Comparison of ENCODE assay signal across 8 mouse cellular contexts in the genomic region with DNA sequence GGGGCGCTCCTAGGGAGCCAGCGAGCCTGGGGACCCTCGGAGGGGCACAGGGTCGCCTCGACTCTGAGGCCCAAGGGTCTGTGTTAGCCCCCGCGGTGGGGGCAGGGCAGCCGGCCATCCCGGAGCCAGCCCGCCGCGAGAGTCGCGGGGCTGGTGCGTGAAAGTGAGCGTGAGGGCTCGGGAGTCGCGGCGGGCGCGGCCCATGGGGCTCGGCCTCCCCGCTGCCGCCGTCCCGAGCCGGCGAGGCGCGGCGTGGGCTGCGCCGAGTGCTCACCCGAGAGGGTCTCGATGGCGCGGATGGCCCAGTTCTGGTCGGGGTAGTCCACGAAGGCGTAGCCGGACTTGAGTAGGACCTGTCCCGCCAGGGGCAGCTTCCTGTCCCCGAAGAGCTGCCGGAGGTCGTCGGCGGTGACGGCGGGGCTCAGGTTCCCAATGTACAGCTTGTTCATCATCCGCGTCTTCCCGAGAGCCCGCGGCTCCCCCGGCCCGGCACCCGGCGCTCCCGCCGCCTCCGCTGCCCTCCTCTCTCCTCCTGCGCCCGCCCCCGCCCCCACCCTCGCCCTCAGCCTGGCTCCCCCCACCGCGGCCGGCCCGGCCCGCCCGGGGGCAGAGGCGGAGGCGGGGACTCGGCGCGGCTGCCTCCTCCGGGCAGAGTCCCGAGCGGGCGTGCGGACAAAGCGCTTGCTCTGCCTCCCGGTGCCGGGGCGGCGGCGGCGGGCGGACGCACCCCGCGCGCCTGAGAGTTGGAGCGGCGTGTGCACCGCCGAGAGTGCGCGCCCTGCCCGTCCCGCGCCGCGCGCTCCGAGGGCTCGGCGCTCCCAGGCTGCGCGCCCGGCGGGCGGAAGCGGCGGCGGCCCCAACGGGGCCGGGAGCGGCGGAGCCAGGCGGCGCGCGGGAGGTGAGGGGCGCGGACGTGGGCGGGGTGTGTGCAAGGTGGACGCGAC. TPM values are rescaled to one million over a fixed set of nuclear protein-coding genes. Genes with fewer than 3 reads are reported as not detected.
DNase-seq lines count a peak whose midpoint lies in the region; ATAC-seq and TF ChIP-seq lines count a peak whose summit lies in the region.

A gene (minus strand): TSS at position 788 of the 944 bp plus-strand sequence.

- H3K9me3 ChIP-seq in liver, embryonic 13.5 days (replicated peaks), result no peaks in the 10 kb centered on the region
- H3K9me3 ChIP-seq in neural tube, embryonic 12.5 days, result no peaks in the 10 kb centered on the region

- peak within 1 kb of the TSS; percentile 71 for H3K4me2 ChIP-seq in liver, embryonic 13.5 days
- peak within 1 kb of the TSS; percentile 91 for H3K4me2 ChIP-seq in neural tube, embryonic 12.5 days (replicated peaks)

- TF ChIP-seq CTCF in cortical plate, adult 2 months (IDR thresholded peaks at IDR 0.05; ENCODE audit: extremely low read depth, insufficient read depth, low read length), result no peak

- peak within 1 kb of the TSS; percentile 33 for H3K4me3 ChIP-seq in cortical plate, adult 2 months (ENCODE audit: insufficient read depth, low read length)
- peak within 1 kb of the TSS; percentile 66 for H3K4me3 ChIP-seq in liver, embryonic 13.5 days (replicated peaks)
- peak within 1 kb of the TSS; percentile 99 for H3K4me3 ChIP-seq in neural tube, embryonic 12.5 days

- WGBS in liver, embryonic 13.5 days (ENCODE audit: insufficient replicate concordance), result under 1% methylated on average over 104 of the region's 131 CpGs
- whole genome bisulfite sequencing in neural tube, embryonic 12.5 days, result under 1% methylated on average over 123 of the region's 131 CpGs

- H3K36me3 ChIP-seq in liver, embryonic 13.5 days, result no peaks in the 10 kb centered on the region
- no peaks in the 10 kb centered on the region for H3K36me3 ChIP-seq in neural tube, embryonic 12.5 days

- H3K27ac ChIP-seq in cortical plate, adult 2 months (ENCODE audit: insufficient read depth, low read length), result no peak within 1 kb of the TSS
- peak within 1 kb of the TSS; percentile 18; the same call in 1 of the 2 replicates for H3K27ac ChIP-seq in liver, embryonic 13.5 days
- H3K27ac ChIP-seq in neural tube, embryonic 12.5 days, result peak within 1 kb of the TSS; percentile 80

- peak; percentile 13 to 34 for DNase-seq in cerebellum, postnatal 25 days
- DNase-seq in cerebellum, adult 9-10 months, result no peak
- DNase-seq in gastrocnemius, postnatal 36 days, result peak; percentile 41 to 50
- peak; percentile 25 for DNase-seq in induced T-regulatory cell, adult 2 months (ENCODE audit: low read depth)
- DNase-seq in liver, embryonic 13.5 days, result no peak
- peak; percentile 74 for DNase-seq in urinary bladder, adult 2 months (ENCODE audit: low spot score)

- TF ChIP-seq POLR2A in cortical plate, adult 2 months (IDR thresholded peaks at IDR 0.05; ENCODE audit: extremely low read depth, insufficient read depth, low read length), result no peak

- H3K9ac ChIP-seq in liver, embryonic 13.5 days, result peak within 1 kb of the TSS; percentile 74
- peak within 1 kb of the TSS; percentile 93 for H3K9ac ChIP-seq in neural tube, embryonic 12.5 days

- peaks cover 67% of the 10 kb centered on the region for H3K27me3 ChIP-seq in liver, embryonic 13.5 days
- no peaks in the 10 kb centered on the region for H3K27me3 ChIP-seq in neural tube, embryonic 12.5 days (replicated peaks)

- intact Hi-C loops in gastrocnemius, postnatal 36 days (cut with DNase I), result no loop called here

- H3K4me1 ChIP-seq in cortical plate, adult 2 months (ENCODE audit: control insufficient read depth, insufficient read depth, low read length), result no peaks in the 10 kb centered on the region
- H3K4me1 ChIP-seq in liver, embryonic 13.5 days (replicated peaks), result 0 out of 2 replicates have a peak, but pooled peaks cover 4% of the 10 kb centered on the region
- H3K4me1 ChIP-seq in neural tube, embryonic 12.5 days, result peaks cover 23% of the 10 kb centered on the region

- ATAC-seq in liver, embryonic 13.5 days (ENCODE audit: low read depth), result peak; percentile 76
- ATAC-seq in neural tube, embryonic 12.5 days (ENCODE audit: low FRiP score, low read depth), result peak; percentile 75

RNA-seq across cellular contexts. Expression of the gene that starts here (rescaled TPM):
- polyA plus RNA-seq in cortical plate, adult 2 months (2012; rRNA removed), result 0.79 and 0.81 TPM in 2 replicates
- total RNA-seq in gastrocnemius, postnatal 36 days (2021), result 1 to 10 TPM; 2.1 TPM
- polyA plus RNA-seq in liver, embryonic 13.5 days (2015; fragmentation: Nextera tagmentation; extraction: Ambion mirVana), result 12.1 and 17.0 TPM in 2 replicates
- 85.0 and 87.6 TPM in 2 replicates for polyA plus RNA-seq in neural tube, embryonic 12.5 days (2016; fragmentation: Nextera tagmentation; extraction: Ambion mirVana)
- polyA plus RNA-seq in urinary bladder, adult 2 months (2012; rRNA removed), result 2.6 and 5.1 TPM in 2 replicates

Comparison
In these comparisons a context has a peak if more than half of its experiments do, and no peak if none do; other contexts are left out.
1. DNase-seq: peak in cerebellum, postnatal 25 days (2 of 2), gastrocnemius, postnatal 36 days (2 of 2), induced T-regulatory cell, adult 2 months (single experiment) and urinary bladder, adult 2 months (single experiment); none in cerebellum, adult 9-10 months (single experiment) and liver, embryonic 13.5 days (single experiment).
2. H3K4me3 ChIP-seq: peak in every context shown above with its lines; median percentile 99 in neural tube, embryonic 12.5 days; 66 in liver, embryonic 13.5 days; 33 in cortical plate, adult 2 months.